Mouse (Mus musculus): ENCODE results near the gene Calca. TPM values are rescaled to one million over a fixed set of nuclear protein-coding genes. Genes with fewer than 3 reads are reported as not detected.
"Not testable (repeated sequence)": the region's sequence is repeated elsewhere in the genome, so short reads cannot be mapped to it uniquely, and the experiment has no call there.

Calca gene
- polyA plus RNA-seq, 1 experiment from 2014 or later: 9.7 TPM

GRCm38 (mm10) chr7:114616759-114617158 lies 19.4 kb downstream of the Calca start:
- 93% methylated on average over 6 of the region's 6 CpGs for WGBS
- no peak overlapping the region for H3K4me3 ChIP-seq (ENCODE audit: low read depth, low read length)
- H3K9ac ChIP-seq (replicated peaks; ENCODE audit: low read length): no peak overlapping the region
- no peak for ATAC-seq (replicated peaks; ENCODE audit: insufficient number of reproducible peaks, low FRiP score, low TSS enrichment, low read depth)
- H3K4me1 ChIP-seq (ENCODE audit: control insufficient read depth, insufficient read depth, low read length): no peaks in the 10 kb centered on the region
- no peak overlapping the region for H3K27ac ChIP-seq (replicated peaks; ENCODE audit: low read depth, low read length)
- no peaks in the 10 kb centered on the region for H3K36me3 ChIP-seq (replicated peaks; ENCODE audit: control insufficient read depth, insufficient read depth, low read depth, low read length)
- H3K27me3 ChIP-seq (ENCODE audit: control insufficient read depth, insufficient read depth, low read length): no peaks in the 10 kb centered on the region
- no peak overlapping the region for H3K4me2 ChIP-seq (ENCODE audit: low read depth, low read length)
- no peak for DNase-seq (ENCODE audit: low spot score)
- H3K9me3 ChIP-seq (replicated peaks; ENCODE audit: control insufficient read depth, low read length): no peaks in the 10 kb centered on the region

- H3K9ac ChIP-seq (replicated peaks; ENCODE audit: low read length); H3K4me1 ChIP-seq (ENCODE audit: control insufficient read depth, insufficient read depth, low read length); ATAC-seq (replicated peaks; ENCODE audit: insufficient number of reproducible peaks, low FRiP score, low TSS enrichment, low read depth); DNase-seq (ENCODE audit: low spot score); H3K36me3 ChIP-seq (replicated peaks; ENCODE audit: control insufficient read depth, insufficient read depth, low read depth, low read length); H3K9me3 ChIP-seq (replicated peaks; ENCODE audit: control insufficient read depth, low read length); H3K4me3 ChIP-seq (ENCODE audit: low read depth, low read length); H3K27ac ChIP-seq (replicated peaks; ENCODE audit: low read depth, low read length); H3K4me2 ChIP-seq (ENCODE audit: low read depth, low read length); H3K27me3 ChIP-seq (ENCODE audit: control insufficient read depth, insufficient read depth, low read length): not testable (repeated sequence)
- 87% methylated on average over 8 of the region's 8 CpGs for WGBS
Observed at GRCm38 (mm10) chr7:114594391-114594790, 41.8 kb downstream of the Calca start.

- H3K4me2 ChIP-seq (ENCODE audit: low read depth, low read length): no peak overlapping the region
- H3K27me3 ChIP-seq (ENCODE audit: control insufficient read depth, insufficient read depth, low read length): no peaks in the 10 kb centered on the region
- no peak for ATAC-seq (replicated peaks; ENCODE audit: insufficient number of reproducible peaks, low FRiP score, low TSS enrichment, low read depth)
- H3K36me3 ChIP-seq (replicated peaks; ENCODE audit: control insufficient read depth, insufficient read depth, low read depth, low read length): no peaks in the 10 kb centered on the region
- H3K9ac ChIP-seq (replicated peaks; ENCODE audit: low read length): no peak overlapping the region
- DNase-seq (ENCODE audit: low spot score): no peak
- no peaks in the 10 kb centered on the region for H3K4me1 ChIP-seq (ENCODE audit: control insufficient read depth, insufficient read depth, low read length)
- no peak overlapping the region for H3K4me3 ChIP-seq (ENCODE audit: low read depth, low read length)
- no peaks in the 10 kb centered on the region for H3K9me3 ChIP-seq (replicated peaks; ENCODE audit: control insufficient read depth, low read length)
- 48% methylated on average over 2 of the region's 2 CpGs for WGBS
- no peak overlapping the region for H3K27ac ChIP-seq (replicated peaks; ENCODE audit: low read depth, low read length)
Observed at GRCm38 (mm10) chr7:114582441-114582840, 53.7 kb downstream of the Calca start.

Other genes starting within 250 kb of the Calca start
- gene Pde3b, start 221.1 kb downstream of the Calca start, polyA plus RNA-seq (2014; fragmentation: Nextera tagmentation; extraction: Ambion mirVana): 10.2 and 14.3 TPM in 2 replicates
- gene Cyp2r1, start 73.4 kb downstream of the Calca start, polyA plus RNA-seq (2014; fragmentation: Nextera tagmentation; extraction: Ambion mirVana): 2.0 and 3.0 TPM in 2 replicates
- gene Calcb, start 82.3 kb upstream of the Calca start, polyA plus RNA-seq (2014; fragmentation: Nextera tagmentation; extraction: Ambion mirVana): 0.60 and 0.66 TPM in 2 replicates
- gene Insc, start 107.3 kb upstream of the Calca start, polyA plus RNA-seq (2014; fragmentation: Nextera tagmentation; extraction: Ambion mirVana): 5.1 and 5.6 TPM in 2 replicates